Mouse (Mus musculus): Measurements from ENCODE around the gene Fads3.

Gene Fads3

GRCm38 (mm10) chr19:10049533-10049932, 8.2 kb downstream of the Fads3 start:
- DNase-seq (ENCODE audit: inconsistent age in 2 of 2, low spot score in 1 of 2), result peak in 1 of 2 experiments; percentile 66

GRCm38 (mm10) chr19:10050438-10050837, 9.1 kb downstream of the Fads3 start:
- no peak for DNase-seq (ENCODE audit: inconsistent age in 2 of 2, low spot score in 1 of 2)

- DNase-seq (ENCODE audit: inconsistent age in 2 of 2, low spot score in 1 of 2), result peak; percentile 59 to 80
Observed at GRCm38 (mm10) chr19:10052698-10053097, 11.3 kb downstream of the Fads3 start.

- DNase-seq (ENCODE audit: inconsistent age in 2 of 2, low spot score in 1 of 2), result peak in 1 of 2 experiments; percentile 77
Observed at GRCm38 (mm10) chr19:10053692-10054260, 12.4 kb downstream of the Fads3 start.

GRCm38 (mm10) chr19:10054361-10055075, 13.1 kb downstream of the Fads3 start:
- peak; percentile 73 to 88 for DNase-seq (ENCODE audit: inconsistent age in 2 of 2, low spot score in 1 of 2)

- DNase-seq (ENCODE audit: inconsistent age in 2 of 2, low spot score in 1 of 2), result peak; percentile 72 to 88
Observed at GRCm38 (mm10) chr19:10055261-10055660, 13.9 kb downstream of the Fads3 start.

GRCm38 (mm10) chr19:10055783-10056660, 14.7 kb downstream of the Fads3 start:
- DNase-seq (ENCODE audit: inconsistent age in 2 of 2, low spot score in 1 of 2), result peak; percentile 65 to 85

- DNase-seq (ENCODE audit: inconsistent age in 2 of 2, low spot score in 1 of 2), result peak in 1 of 2 experiments; percentile 77
Observed at GRCm38 (mm10) chr19:10056686-10057085, 15.3 kb downstream of the Fads3 start.

GRCm38 (mm10) chr19:10057486-10058351, 16.4 kb downstream of the Fads3 start:
- peak; percentile 55 to 74 for DNase-seq (ENCODE audit: inconsistent age in 2 of 2, low spot score in 1 of 2)

GRCm38 (mm10) chr19:10058352-10058825, 17.0 kb downstream of the Fads3 start:
- DNase-seq (ENCODE audit: inconsistent age in 2 of 2, low spot score in 1 of 2), result peak; percentile 31 to 71

- DNase-seq (ENCODE audit: inconsistent age in 2 of 2, low spot score in 1 of 2), result peak in 1 of 2 experiments; percentile 68
Observed at GRCm38 (mm10) chr19:10058876-10059427, 17.6 kb downstream of the Fads3 start.

GRCm38 (mm10) chr19:10059911-10060567, 18.7 kb downstream of the Fads3 start:
- peak; percentile 61 to 86 for DNase-seq (ENCODE audit: inconsistent age in 2 of 2, low spot score in 1 of 2)

GRCm38 (mm10) chr19:10060783-10061590, 19.6 kb downstream of the Fads3 start:
- DNase-seq (ENCODE audit: inconsistent age in 2 of 2, low spot score in 1 of 2), result peak; percentile 39 to 76

GRCm38 (mm10) chr19:10061624-10062023, 20.3 kb downstream of the Fads3 start:
- peak; percentile 18 to 57 for DNase-seq (ENCODE audit: inconsistent age in 2 of 2, low spot score in 1 of 2)

- peak; percentile 20 to 52 for DNase-seq (ENCODE audit: inconsistent age in 2 of 2, low spot score in 1 of 2)
Observed at GRCm38 (mm10) chr19:10062292-10062691, 20.9 kb downstream of the Fads3 start.

- peak in 1 of 2 experiments; percentile 57 for DNase-seq (ENCODE audit: inconsistent age in 2 of 2, low spot score in 1 of 2)
Observed at GRCm38 (mm10) chr19:10062862-10063261, 21.5 kb downstream of the Fads3 start.

GRCm38 (mm10) chr19:10064173-10065012, 23.0 kb downstream of the Fads3 start:
- peak in 1 of 2 experiments; percentile 56 for DNase-seq (ENCODE audit: inconsistent age in 2 of 2, low spot score in 1 of 2)

All from adrenal gland, adult (tissue).